Mouse (Mus musculus) CH12.LX (cell line): Measurements from ENCODE around the gene D630045J12Rik.

ENCODE experiments used
- CTCF ChIP-seq, 2 experiments: IDR thresholded peaks in 1 of 2; conservative IDR thresholded peaks in 1 of 2; 2 replicates each; pipeline ENCODE4 v1.5.1; 2011 to 2012; ENCODE audit warnings: low read depth in 2 of 2, low read length in 2 of 2, improper control_type of control experiment in 1 of 2, inconsistent platforms in 1 of 2, mild to moderate bottlenecking in 1 of 2, moderate library complexity in 1 of 2
- ETS1 ChIP-seq: conservative IDR thresholded peaks from 2 replicates; pipeline ENCODE4 v1.6.1; 2012; ENCODE audit warnings: low read depth, mild to moderate bottlenecking, inconsistent platforms, low read length, improper control_type of control experiment, moderate library complexity
- POLR2A ChIP-seq: IDR thresholded peaks from 2 replicates; pipeline ENCODE4 v1.6.1; 2011; ENCODE audit warnings: low read depth, mild to moderate bottlenecking, improper control_type of control experiment, low read length
- ZKSCAN1 ChIP-seq: IDR thresholded peaks from 2 replicates; pipeline ENCODE4 v1.6.1; 2012; ENCODE audit warnings: low read depth, inconsistent platforms, low read length, improper control_type of control experiment, borderline replicate concordance

GRCm38 (mm10) chr6:38186312-38186950 is 67.4 kb downstream of the D630045J12Rik start:
- TF ChIP-seq ETS1 (no peak), POLR2A (no peak), CTCF (conservative IDR thresholded peaks at IDR 0.05 in 1 of 2, IDR thresholded peaks at IDR 0.05 in 1 of 2; ENCODE audit: low read depth in 2 of 2, low read length in 2 of 2) (no peak), ZKSCAN1 (no peak)
